Mouse (Mus musculus): ENCODE results near the gene Far1. TPM values are rescaled to one million over a fixed set of nuclear protein-coding genes. Genes with fewer than 3 reads are reported as not detected.

Gene Far1
- polyA plus RNA-seq, 1 experiment, result 8.2 TPM

DNA sequence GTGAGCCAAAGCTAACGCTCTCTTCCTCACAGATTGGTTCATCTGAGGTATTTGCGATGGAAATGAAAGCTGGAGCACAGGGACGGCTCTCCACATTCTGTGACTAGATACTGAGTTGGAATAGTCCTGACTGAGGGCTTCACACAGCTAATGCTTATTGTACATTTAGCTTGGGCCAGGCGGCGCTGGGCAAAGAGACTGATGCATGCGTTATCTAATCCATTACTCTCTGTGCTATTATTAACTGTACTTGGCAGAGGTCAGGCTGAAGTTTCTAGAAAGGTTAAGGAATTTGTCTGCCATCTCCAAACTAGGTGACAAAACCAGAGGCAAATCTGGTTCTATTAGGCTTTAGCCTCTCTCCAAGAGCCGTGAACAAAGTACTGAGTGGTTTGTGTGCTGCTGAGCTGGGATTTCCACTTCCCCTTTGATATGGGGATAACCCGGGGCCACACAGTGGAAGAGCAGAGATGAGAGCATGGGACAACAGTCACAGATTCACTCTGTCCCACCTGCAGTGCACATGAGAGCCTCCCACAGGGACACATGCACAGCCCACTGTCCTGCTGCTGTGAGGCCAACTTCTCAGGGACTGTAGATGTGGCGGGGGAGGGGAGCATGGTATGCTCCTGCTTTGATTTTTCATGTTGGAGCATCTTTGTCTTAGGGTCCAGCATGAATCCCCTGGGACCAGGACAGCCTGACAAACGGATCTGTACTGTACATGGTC is 100.7 kb downstream of the Far1 start:
- no peak overlapping the region for H3K4me2 ChIP-seq (ENCODE audit: low read depth)
- H3K79me2 ChIP-seq (ENCODE audit: control insufficient read depth, insufficient read depth), result no peaks in the 10 kb centered on the region
- TF ChIP-seq MYOG (IDR thresholded peaks at IDR 0.05; ENCODE audit: control insufficient read depth in 1 of 3, insufficient read depth in 1 of 3, insufficient read length in 2 of 3, low read depth in 2 of 3) (no peak), USF1 (IDR thresholded peaks at IDR 0.05; ENCODE audit: low read depth) (no peak), TCF12 (IDR thresholded peaks at IDR 0.05; ENCODE audit: insufficient read depth, poor library complexity, severe bottlenecking) (no peak), REST (IDR thresholded peaks at IDR 0.05; ENCODE audit: insufficient read depth, insufficient read length) (no peak), E2F4 (IDR thresholded peaks at IDR 0.05; ENCODE audit: insufficient read depth) (no peak), POLR2AphosphoS2 (IDR thresholded peaks at IDR 0.05; ENCODE audit: insufficient read length, low read depth) (no peak), MAX (IDR thresholded peaks at IDR 0.05; ENCODE audit: low read depth) (no peak), SRF (IDR thresholded peaks at IDR 0.05; ENCODE audit: control insufficient read depth, insufficient read length, low read depth) (no peak), TCF3 (IDR thresholded peaks at IDR 0.05; ENCODE audit: insufficient read length, low read depth) (no peak), POLR2A (IDR thresholded peaks at IDR 0.05; ENCODE audit: insufficient read length, low read depth) (no peak), CEBPB (IDR thresholded peaks at IDR 0.05; ENCODE audit: insufficient read depth, poor library complexity, severe bottlenecking) (no peak), MYOD1 (IDR thresholded peaks at IDR 0.05; ENCODE audit: control insufficient read depth in 1 of 3, insufficient read length in 2 of 3, low read depth in 2 of 3) (no peak)
- no peak overlapping the region for H3K4me3 ChIP-seq
- H3ac ChIP-seq (ENCODE audit: control insufficient read depth, insufficient read length), result no peak overlapping the region
- H3K36me3 ChIP-seq (ENCODE audit: control insufficient read depth, insufficient read depth), result no peaks in the 10 kb centered on the region
- peaks cover 8% of the 10 kb centered on the region for H3K27me3 ChIP-seq (ENCODE audit: control insufficient read depth, insufficient read depth, insufficient read length)

DNA sequence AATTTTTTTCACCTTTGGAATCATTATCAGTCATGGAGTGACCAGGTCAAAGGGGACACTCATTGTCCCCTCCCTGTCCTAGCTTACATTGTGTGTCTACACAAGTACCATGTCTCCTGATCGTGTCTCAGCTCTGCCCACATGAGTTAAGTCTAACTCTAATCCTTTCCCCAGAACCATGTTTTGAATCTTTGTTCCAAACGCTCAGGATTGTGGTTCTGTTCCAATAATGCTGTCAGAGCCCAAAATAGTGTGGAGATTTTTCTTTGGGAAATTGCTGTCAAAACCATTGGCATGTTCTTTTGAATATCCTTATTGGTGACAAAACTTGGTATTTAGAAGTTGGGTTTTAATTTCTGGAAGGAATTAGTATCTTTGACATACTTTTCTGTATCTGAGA is 105.5 kb downstream of the Far1 start:
- no peak for TF ChIP-seq MYOG (IDR thresholded peaks at IDR 0.05; ENCODE audit: control insufficient read depth in 1 of 3, insufficient read depth in 1 of 3, insufficient read length in 2 of 3, low read depth in 2 of 3)
- Histone ChIP-seq H3K4me3 (no peak overlapping the region), H3K36me3 (ENCODE audit: control insufficient read depth, insufficient read depth) (no peaks in the 10 kb centered on the region), H3K79me2 (ENCODE audit: control insufficient read depth, insufficient read depth) (no peaks in the 10 kb centered on the region), H3ac (ENCODE audit: control insufficient read depth, insufficient read length) (no peak overlapping the region), H3K27me3 (ENCODE audit: control insufficient read depth, insufficient read depth, insufficient read length) (peaks cover 12% of the 10 kb centered on the region), H3K4me2 (ENCODE audit: low read depth) (no peak overlapping the region)

DNA sequence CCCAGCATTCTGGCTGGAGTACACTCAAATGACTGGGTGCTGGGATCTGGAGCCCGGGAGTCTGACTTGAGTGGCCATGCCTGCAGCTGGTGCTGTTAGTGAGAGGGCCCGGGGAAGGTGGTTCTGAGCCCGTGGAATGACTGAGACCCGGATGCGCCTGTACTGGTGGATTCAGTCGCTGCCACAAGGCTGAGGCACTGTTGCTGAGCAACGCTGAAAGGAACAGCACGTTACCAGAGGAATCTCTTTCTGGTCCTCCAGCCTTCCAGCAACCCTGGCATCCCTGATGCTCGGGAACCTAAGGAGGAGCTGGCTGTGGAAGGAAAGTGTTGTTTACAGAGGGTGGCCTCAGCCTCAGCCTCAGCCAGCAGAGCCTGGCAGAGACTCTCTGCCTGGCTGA is 106.1 kb downstream of the Far1 start:
- no peaks in the 10 kb centered on the region for H3K36me3 ChIP-seq (ENCODE audit: control insufficient read depth, insufficient read depth)
- no peak overlapping the region for H3K4me2 ChIP-seq (ENCODE audit: low read depth)
- H3ac ChIP-seq (ENCODE audit: control insufficient read depth, insufficient read length), result no peak overlapping the region
- peaks cover 7% of the 10 kb centered on the region for H3K27me3 ChIP-seq (ENCODE audit: control insufficient read depth, insufficient read depth, insufficient read length)
- TF ChIP-seq TCF3 (IDR thresholded peaks at IDR 0.05; ENCODE audit: insufficient read length, low read depth), result no peak
- TF ChIP-seq POLR2A (IDR thresholded peaks at IDR 0.05; ENCODE audit: insufficient read length, low read depth), result no peak
- no peak for TF ChIP-seq MYOG (IDR thresholded peaks at IDR 0.05; ENCODE audit: control insufficient read depth in 1 of 3, insufficient read depth in 1 of 3, insufficient read length in 2 of 3, low read depth in 2 of 3)
- no peak for TF ChIP-seq CEBPB (IDR thresholded peaks at IDR 0.05; ENCODE audit: insufficient read depth, poor library complexity, severe bottlenecking)
- no peak for TF ChIP-seq SRF (IDR thresholded peaks at IDR 0.05; ENCODE audit: control insufficient read depth, insufficient read length, low read depth)
- TF ChIP-seq E2F4 (IDR thresholded peaks at IDR 0.05; ENCODE audit: insufficient read depth), result no peak
- no peak for TF ChIP-seq REST (IDR thresholded peaks at IDR 0.05; ENCODE audit: insufficient read depth, insufficient read length)
- no peak for TF ChIP-seq MAX (IDR thresholded peaks at IDR 0.05; ENCODE audit: low read depth)
- no peak for TF ChIP-seq TCF12 (IDR thresholded peaks at IDR 0.05; ENCODE audit: insufficient read depth, poor library complexity, severe bottlenecking)
- TF ChIP-seq MYOD1 (IDR thresholded peaks at IDR 0.05; ENCODE audit: control insufficient read depth in 1 of 3, insufficient read length in 2 of 3, low read depth in 2 of 3), result no peak
- no peak for TF ChIP-seq USF1 (IDR thresholded peaks at IDR 0.05; ENCODE audit: low read depth)
- TF ChIP-seq POLR2AphosphoS2 (IDR thresholded peaks at IDR 0.05; ENCODE audit: insufficient read length, low read depth), result no peak
- H3K79me2 ChIP-seq (ENCODE audit: control insufficient read depth, insufficient read depth), result no peaks in the 10 kb centered on the region
- no peak overlapping the region for H3K4me3 ChIP-seq

Other genes with a start within 250 kb of the Far1 start
- 8.0 TPM for gene Btbd10, start 144.4 kb upstream of the Far1 start, polyA plus RNA-seq (2012; fragmentation: generic; extraction: Trizol)
- gene Pth, start 125.3 kb upstream of the Far1 start, polyA plus RNA-seq (2012; fragmentation: generic; extraction: Trizol), result not detected